Mouse (Mus musculus) left cerebral cortex, adult 18-20 months (tissue): Measurements from ENCODE around the gene Trim2. TPM values are rescaled to one million over a fixed set of nuclear protein-coding genes. Genes with fewer than 3 reads are reported as not detected.

Experiments
- total RNA-seq, 2 experiments: library from RNA; stranded (reverse); gene quantifications; 2 replicates each; pipeline ENCODE4 v1.2.3; 2021

The Trim2 gene
- total RNA-seq, 2 experiments from 2014 or later: 246 to 258 TPM

Other genes with a start within 250 kb of the Trim2 start
- 1 to 10 TPM in 1 of 2 experiments, under 1 TPM in 1; 0.86 to 1.4 TPM for gene Mnd1, start 151.1 kb downstream of the Trim2 start, total RNA-seq
- gene Gm6525, start 132.8 kb downstream of the Trim2 start, total RNA-seq: not detected
- 1 to 10 TPM; 4.6 to 6.1 TPM for gene Fhdc1, start 173.6 kb upstream of the Trim2 start, total RNA-seq